Mouse (Mus musculus): ENCODE data around the gene Iqschfp.

- no peak for TF ChIP-seq CTCF (IDR thresholded peaks at IDR 0.05; ENCODE audit: borderline replicate concordance, insufficient read depth, low read depth, low read length)
- no peak for TF ChIP-seq POLR2A (IDR thresholded peaks at IDR 0.05; ENCODE audit: borderline replicate concordance, insufficient read depth, low read length)
Observed at GRCm38 (mm10) chr3:68428081-68428480, 536.0 kb downstream of the Iqschfp start.
